Mouse (Mus musculus): ENCODE measurements around the gene F11r. TPM values are rescaled to one million over a fixed set of nuclear protein-coding genes. Genes with fewer than 3 reads are reported as not detected.

Gene F11r
- total RNA-seq, 2 experiments from 2014 or later: 4.2 to 6.0 TPM

- DNase-seq: no peak
- TF ChIP-seq CTCF (IDR thresholded peaks at IDR 0.05): no peak
- H3K27ac ChIP-seq: peak overlapping the region; percentile 93; the same call in 1 of the 2 replicates
- H3K4me3 ChIP-seq: peak overlapping the region; percentile 92
- intact Hi-C loops (cut with DNase I): loop anchor here (5.0 to 10.0 kb wide), 2 partner anchors 63 to 870 kb away; partner anchors contain the start of gene Pigm
These were observed 67.3 kb downstream of the F11r start for GRCm38 (mm10) chr1:171504586-171504985.

- DNase-seq: no peak
- intact Hi-C loops (cut with DNase I): loop anchor here (5.0 kb wide), 1 partner anchor 64 kb away; no protein-coding TSS in a partner anchor
- peak; percentile 24; the same call in 1 of the 2 replicates for TF ChIP-seq CTCF (IDR thresholded peaks at IDR 0.05)
- Histone ChIP-seq H3K27ac (no peak overlapping the region), H3K4me3 (no peak overlapping the region)
These were observed 75.9 kb downstream of the F11r start for GRCm38 (mm10) chr1:171513234-171513633.

GRCm38 (mm10) chr1:171513760-171514159 lies 76.4 kb downstream of the F11r start:
- H3K27ac ChIP-seq: no peak overlapping the region
- no peak for DNase-seq
- TF ChIP-seq CTCF (IDR thresholded peaks at IDR 0.05): no peak
- intact Hi-C loops (cut with DNase I): loop anchor here (5.0 kb wide), 1 partner anchor 64 kb away; no protein-coding TSS in a partner anchor
- no peak overlapping the region for H3K4me3 ChIP-seq

Other genes starting within 250 kb of the F11r start
- 10 to 100 TPM; 58.3 to 75.0 TPM for gene Pcp4l1, start 241.3 kb upstream of the F11r start, total RNA-seq (2021)
- gene Nr1i3, start 223.6 kb upstream of the F11r start, total RNA-seq (2021): not detected
- gene Tomm40l, start 215.0 kb upstream of the F11r start, total RNA-seq (2021): 10 to 100 TPM; 43.2 to 56.3 TPM
- under 1 TPM in 1 of 2 experiments, not detected in 1; 0.59 TPM for gene Apoa2, start 212.5 kb upstream of the F11r start, total RNA-seq (2021)
- gene Fcer1g, start 203.2 kb upstream of the F11r start, total RNA-seq (2021): 1 to 10 TPM; 2.5 to 6.1 TPM
- under 1 TPM; 0.15 to 0.73 TPM for gene Adamts4, start 187.1 kb upstream of the F11r start, total RNA-seq (2021)
- gene Ndufs2, start 186.1 kb upstream of the F11r start, total RNA-seq (2021): 1,000 to 10,000 TPM; 1,014 to 1,063 TPM
- gene B4galt3, start 167.2 kb upstream of the F11r start, total RNA-seq (2021): 10 to 100 TPM; 12.1 to 12.5 TPM
- 1 to 10 TPM; 7.9 to 8.6 TPM for gene Ppox, start 156.3 kb upstream of the F11r start, total RNA-seq (2021)
- gene Usp21, start 149.5 kb upstream of the F11r start, total RNA-seq (2021): 10 to 100 TPM; 15.8 to 18.7 TPM
- gene Ufc1, start 142.5 kb upstream of the F11r start, total RNA-seq (2021): 10 to 100 TPM; 84.3 to 93.2 TPM
- 10 to 100 TPM; 32.4 to 35.5 TPM for gene Dedd, start 108.4 kb upstream of the F11r start, total RNA-seq (2021)
- gene Nit1, start 91.9 kb upstream of the F11r start, total RNA-seq (2021): 10 to 100 TPM; 29.4 to 30.4 TPM
- gene Pfdn2, start 91.9 kb upstream of the F11r start, total RNA-seq (2021): 100 to 1,000 TPM in 1 of 2 experiments, 10 to 100 TPM in 1; 93.2 to 101 TPM
- not detected for gene Klhdc9, start 76.7 kb upstream of the F11r start, total RNA-seq (2021)
- gene Nectin4, start 67.4 kb upstream of the F11r start, total RNA-seq (2021): under 1 TPM in 1 of 2 experiments, not detected in 1; 0.06 TPM
- gene Arhgap30, start 48.6 kb upstream of the F11r start, total RNA-seq (2021): under 1 TPM; 0.38 to 0.73 TPM
- 10 to 100 TPM; 29.9 to 36.8 TPM for gene Usf1, start 26.2 kb upstream of the F11r start, total RNA-seq (2021)
- under 1 TPM; 0.84 to 0.92 TPM for gene Tstd1, start 18.7 kb upstream of the F11r start, total RNA-seq (2021)
- gene Alyref2, start 65.9 kb downstream of the F11r start, total RNA-seq (2021): 1 to 10 TPM; 1.3 to 1.7 TPM
- not detected for gene Itln1, start 97.8 kb downstream of the F11r start, total RNA-seq (2021)
- under 1 TPM; 0.10 to 0.11 TPM for gene Cd244a, start 121.7 kb downstream of the F11r start, total RNA-seq (2021)
- gene Ly9, start 169.9 kb downstream of the F11r start, total RNA-seq (2021): not detected
- gene Slamf7, start 215.5 kb downstream of the F11r start, total RNA-seq (2021): under 1 TPM in 1 of 2 experiments, not detected in 1; 0.18 TPM
- gene Cd48, start 244.5 kb downstream of the F11r start, total RNA-seq (2021): under 1 TPM; 0.41 to 0.89 TPM